Mouse (Mus musculus) layer of hippocampus, adult 8-10 months (tissue): ENCODE results near the gene Adcyap1r1. TPM values are rescaled to one million over a fixed set of nuclear protein-coding genes. Genes with fewer than 3 reads are reported as not detected.

Source experiments
- DNase-seq, 2 experiments: peaks; one replicate each; pipeline ENCODE4 v3.0.0; 2022; ENCODE audit warnings: low spot score in 2 of 2
- total RNA-seq, 4 experiments: library from RNA; stranded (reverse); gene quantifications; 2 replicates each; pipeline ENCODE4 v1.2.4; 2022

Adcyap1r1 gene
- total RNA-seq = 100 to 1,000 TPM; 130 to 163 (median 141) TPM

GRCm38 (mm10) chr6:55451771-55452371 lies at the start of gene Adcyap1r1:
Adcyap1r1 (plus strand) TSS chr6:55451978.
- DNase-seq = peak in 1 of 2 experiments; percentile 71

GRCm38 (mm10) chr6:55402041-55402776 lies 49.6 kb upstream of the Adcyap1r1 start:
- no peak for DNase-seq

- DNase-seq = no peak
These were observed 48.1 kb upstream of the Adcyap1r1 start for GRCm38 (mm10) chr6:55403411-55404309.

- no peak for DNase-seq
These were observed 47.3 kb upstream of the Adcyap1r1 start for GRCm38 (mm10) chr6:55404421-55404990.

- no peak for DNase-seq
These were observed 44.4 kb upstream of the Adcyap1r1 start for GRCm38 (mm10) chr6:55407345-55407744.

- no peak for DNase-seq
These were observed 41.5 kb upstream of the Adcyap1r1 start for GRCm38 (mm10) chr6:55410119-55410775.

- no peak for DNase-seq
These were observed 40.8 kb upstream of the Adcyap1r1 start for GRCm38 (mm10) chr6:55410977-55411376.

- DNase-seq = peak in 1 of 2 experiments; percentile 47
These were observed 35.6 kb upstream of the Adcyap1r1 start for GRCm38 (mm10) chr6:55416202-55416601.

GRCm38 (mm10) chr6:55418746-55419410 lies 32.9 kb upstream of the Adcyap1r1 start:
- DNase-seq = no peak

- DNase-seq = no peak
These were observed 31.4 kb upstream of the Adcyap1r1 start for GRCm38 (mm10) chr6:55420411-55420810.

- DNase-seq = peak in 1 of 2 experiments; percentile 35
These were observed 30.9 kb upstream of the Adcyap1r1 start for GRCm38 (mm10) chr6:55420869-55421361.

GRCm38 (mm10) chr6:55432121-55432520 lies 19.7 kb upstream of the Adcyap1r1 start:
- no peak for DNase-seq

GRCm38 (mm10) chr6:55434360-55434759 lies 17.4 kb upstream of the Adcyap1r1 start:
- DNase-seq = peak; percentile 71 to 78

GRCm38 (mm10) chr6:55435266-55436159 lies 16.3 kb upstream of the Adcyap1r1 start:
- DNase-seq = peak; percentile 67 to 71

- no peak for DNase-seq
These were observed 13.9 kb upstream of the Adcyap1r1 start for GRCm38 (mm10) chr6:55437919-55438318.

GRCm38 (mm10) chr6:55438837-55439236 lies 12.9 kb upstream of the Adcyap1r1 start:
- no peak for DNase-seq

- DNase-seq = peak; percentile 67 to 79
These were observed 7.7 kb upstream of the Adcyap1r1 start for GRCm38 (mm10) chr6:55443927-55444688.

GRCm38 (mm10) chr6:55444721-55445120 lies 7.1 kb upstream of the Adcyap1r1 start:
- no peak for DNase-seq
